Mouse (Mus musculus) urinary bladder, postnatal 4 days (tissue): ENCODE results near the gene Mc3r.

Experiments used
- DNase-seq, 2 experiments: peaks; one replicate each; pipeline ENCODE4 v3.0.0; 2021 to 2022; ENCODE audit warnings: low spot score in 2 of 2

Mc3r gene

GRCm38 (mm10) chr2:172299126-172299921 lies 51.0 kb downstream of the Mc3r start:
- DNase-seq, result no peak
